Mouse (Mus musculus) neural tube, embryonic 15.5 days (tissue): ENCODE data around the gene 3830406C13Rik. TPM values are rescaled to one million over a fixed set of nuclear protein-coding genes. Genes with fewer than 3 reads are reported as not detected.

ENCODE experiments used
- polyA plus RNA-seq: library from polyadenylated mRNA; unstranded; fragments of >200 nt; fragmentation: Nextera tagmentation; extraction: Ambion mirVana; gene quantifications from 2 replicates; pipeline ENCODE4 v1.2.1, GENCODE M21; 2015

Gene 3830406C13Rik
- polyA plus RNA-seq, 1 experiment from 2014 or later: 37.7 TPM

Other genes with a start within 250 kb of the 3830406C13Rik start
- gene Gm49355, start 197 bp upstream of the 3830406C13Rik start, polyA plus RNA-seq: 0.08 TPM in 1 of 2 replicates, not detected in the other
- gene Fezf2, start 64.0 kb downstream of the 3830406C13Rik start, polyA plus RNA-seq: 1.0 TPM in 1 of 2 replicates, not detected in the other